7 mouse cellular contexts compared by ENCODE assay signal in the genomic region with DNA sequence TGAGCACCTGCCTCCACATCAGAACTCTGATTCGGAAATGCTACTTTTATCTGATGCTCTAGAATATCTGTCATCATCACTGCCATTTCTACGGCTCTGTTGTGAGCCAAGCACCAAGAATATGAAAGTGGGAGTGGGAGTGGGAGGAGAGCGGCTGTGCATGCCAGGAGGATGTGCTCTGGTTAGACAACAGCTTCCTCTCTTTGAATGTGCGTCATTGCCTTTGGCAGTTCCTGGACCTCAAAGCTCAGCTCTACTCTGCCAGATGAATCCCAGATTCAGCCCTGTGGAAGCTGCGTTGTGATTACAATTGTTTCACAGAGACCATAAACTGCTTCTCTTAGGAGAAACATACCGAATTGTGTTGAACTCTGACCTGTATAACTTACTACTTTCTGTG.
DNase-seq lines count a peak whose midpoint lies in the region; ATAC-seq and TF ChIP-seq lines count a peak whose summit lies in the region.

No protein-coding gene starts in this region.

- no peak overlapping the region for H3K4me3 ChIP-seq in midbrain, embryonic 16.5 days (ENCODE audit: low read depth, low read length)
- H3K4me3 ChIP-seq in midbrain, postnatal 0 days (ENCODE audit: low read depth, low read length) = no peak overlapping the region
- no peak overlapping the region for H3K4me3 ChIP-seq in forebrain, embryonic 11.5 days (ENCODE audit: low read depth, low read length)
- H3K4me3 ChIP-seq in midbrain, embryonic 13.5 days (replicated peaks) = no peak overlapping the region

- no peaks in the 10 kb centered on the region for H3K9me3 ChIP-seq in midbrain, embryonic 16.5 days (replicated peaks; ENCODE audit: control insufficient read depth, low read length, poor library complexity, severe bottlenecking)
- no peaks in the 10 kb centered on the region for H3K9me3 ChIP-seq in midbrain, postnatal 0 days (ENCODE audit: low read length)
- no peaks in the 10 kb centered on the region for H3K9me3 ChIP-seq in forebrain, embryonic 11.5 days (ENCODE audit: control insufficient read depth, low read length)
- no peaks in the 10 kb centered on the region for H3K9me3 ChIP-seq in midbrain, embryonic 13.5 days

- no peak for DNase-seq in midbrain, postnatal 0 days (ENCODE audit: low spot score)
- peak; percentile 45 for DNase-seq in gonadal fat pad, adult 2 months (ENCODE audit: low read depth)
- DNase-seq in layer of hippocampus, adult 11-12 months (ENCODE audit: low spot score) = peak; percentile 56
- DNase-seq in forebrain, embryonic 11.5 days (ENCODE audit: low spot score) = no peak

- H3K36me3 ChIP-seq in midbrain, embryonic 16.5 days (ENCODE audit: control insufficient read depth, insufficient read depth, low read length) = no peaks in the 10 kb centered on the region
- no peaks in the 10 kb centered on the region for H3K36me3 ChIP-seq in midbrain, postnatal 0 days (ENCODE audit: insufficient read depth, low read length)
- no peaks in the 10 kb centered on the region for H3K36me3 ChIP-seq in forebrain, embryonic 11.5 days (ENCODE audit: control insufficient read depth, insufficient read depth, low read length)
- H3K36me3 ChIP-seq in midbrain, embryonic 13.5 days = no peaks in the 10 kb centered on the region

- no peaks in the 10 kb centered on the region; the same call in 1 of the 2 replicates for H3K4me1 ChIP-seq in midbrain, embryonic 16.5 days (ENCODE audit: control insufficient read depth, insufficient read depth, low read length)
- H3K4me1 ChIP-seq in midbrain, postnatal 0 days (ENCODE audit: insufficient read depth, low read length) = 0 out of 2 replicates have a peak, but pooled peaks cover 5% of the 10 kb centered on the region
- H3K4me1 ChIP-seq in forebrain, embryonic 11.5 days (replicated peaks; ENCODE audit: control insufficient read depth, insufficient read depth, low read length) = no peaks in the 10 kb centered on the region
- peaks cover 6% of the 10 kb centered on the region for H3K4me1 ChIP-seq in midbrain, embryonic 13.5 days (replicated peaks)

- H3K9ac ChIP-seq in midbrain, embryonic 16.5 days (ENCODE audit: low read depth, low read length) = no peak overlapping the region
- no peak overlapping the region for H3K9ac ChIP-seq in midbrain, postnatal 0 days (replicated peaks; ENCODE audit: low read length, poor library complexity, severe bottlenecking)
- H3K9ac ChIP-seq in forebrain, embryonic 11.5 days (ENCODE audit: low read length) = no peak overlapping the region
- no peak overlapping the region for H3K9ac ChIP-seq in midbrain, embryonic 13.5 days (replicated peaks)

- no peak overlapping the region for H3K4me2 ChIP-seq in midbrain, embryonic 16.5 days (ENCODE audit: low read length)
- H3K4me2 ChIP-seq in midbrain, postnatal 0 days (ENCODE audit: low read depth, low read length, poor library complexity, severe bottlenecking) = no peak overlapping the region
- no peak overlapping the region for H3K4me2 ChIP-seq in forebrain, embryonic 11.5 days (ENCODE audit: low read depth, low read length, severe bottlenecking)
- no peak overlapping the region for H3K4me2 ChIP-seq in midbrain, embryonic 13.5 days (replicated peaks)

- TF ChIP-seq CTCF in midbrain, postnatal 0 days (IDR thresholded peaks at IDR 0.05) = no peak

- H3K27ac ChIP-seq in midbrain, embryonic 16.5 days (ENCODE audit: low read length) = no peak overlapping the region
- H3K27ac ChIP-seq in midbrain, postnatal 0 days (ENCODE audit: low read depth, low read length) = no peak overlapping the region
- no peak overlapping the region for H3K27ac ChIP-seq in forebrain, embryonic 11.5 days (ENCODE audit: low read depth, low read length)
- H3K27ac ChIP-seq in midbrain, embryonic 13.5 days = no peak overlapping the region

- H3K27me3 ChIP-seq in midbrain, embryonic 16.5 days (ENCODE audit: control insufficient read depth, insufficient read depth, low read depth, low read length) = no peaks in the 10 kb centered on the region
- no peaks in the 10 kb centered on the region for H3K27me3 ChIP-seq in midbrain, postnatal 0 days (ENCODE audit: insufficient read depth, low read length)
- no peaks in the 10 kb centered on the region for H3K27me3 ChIP-seq in forebrain, embryonic 11.5 days (ENCODE audit: control insufficient read depth, insufficient read depth, low read length)
- 0 out of 2 replicates have a peak, but pooled peaks cover 4% of the 10 kb centered on the region for H3K27me3 ChIP-seq in midbrain, embryonic 13.5 days

- ATAC-seq in midbrain, embryonic 16.5 days = 0 out of 2 replicates have a peak, but pooled peaks have one; percentile 14
- no peak for ATAC-seq in midbrain, postnatal 0 days (ENCODE audit: low FRiP score)
- peak; percentile 50; the same call in 1 of the 2 replicates for ATAC-seq in megakaryocyte progenitor cell, adult 5-6 weeks (replicated peaks; ENCODE audit: poor library complexity)
- no peak for ATAC-seq in forebrain, embryonic 11.5 days (replicated peaks; ENCODE audit: low FRiP score)
- no peak for ATAC-seq in midbrain, embryonic 13.5 days

- 70% methylated on average over 6 of the region's 6 CpGs for WGBS in midbrain, embryonic 16.5 days
- WGBS in midbrain, postnatal 0 days = 75% methylated on average over 6 of the region's 6 CpGs
- WGBS in forebrain, embryonic 11.5 days = 72% methylated on average over 6 of the region's 6 CpGs
- WGBS in midbrain, embryonic 13.5 days = 74% methylated on average over 6 of the region's 6 CpGs

Comparison
In these comparisons a context has a peak if more than half of its experiments do, and no peak if none do; other contexts are left out.
1. ATAC-seq: peak in midbrain, embryonic 16.5 days (single experiment) and megakaryocyte progenitor cell, adult 5-6 weeks (single experiment); none in midbrain, postnatal 0 days (single experiment), forebrain, embryonic 11.5 days (single experiment) and midbrain, embryonic 13.5 days (single experiment).
2. DNase-seq: peak in gonadal fat pad, adult 2 months (single experiment) and layer of hippocampus, adult 11-12 months (single experiment); none in midbrain, postnatal 0 days (single experiment) and forebrain, embryonic 11.5 days (single experiment).